Mouse (Mus musculus): ENCODE results near the gene Pakap. TPM values are rescaled to one million over a fixed set of nuclear protein-coding genes. Genes with fewer than 3 reads are reported as not detected.
"Not testable (repeated sequence)": the region's sequence is repeated elsewhere in the genome, so short reads cannot be mapped to it uniquely, and the experiment has no call there.

Gene Pakap
- total RNA-seq, 1 experiment from 2014 or later, result 126 TPM

DNA sequence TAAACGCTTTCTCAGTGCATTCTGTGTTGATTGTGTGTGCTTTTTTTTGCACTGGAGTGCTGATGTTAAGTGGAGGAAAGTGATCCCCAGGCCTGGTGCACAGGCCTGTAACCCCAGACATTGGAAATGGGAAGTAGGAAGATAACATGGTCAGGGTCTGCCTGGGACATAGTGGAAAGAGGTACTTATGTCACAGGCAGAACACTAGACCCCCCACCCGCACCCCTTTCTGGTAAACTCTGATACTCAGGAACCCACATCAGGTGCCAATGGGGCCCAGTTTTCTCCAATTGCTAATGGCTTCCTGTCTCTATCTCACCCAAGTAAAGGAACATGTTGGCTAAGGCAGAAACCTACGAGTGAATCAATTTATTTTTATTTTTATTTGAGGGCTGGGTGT, 316.5 kb downstream of the Pakap start:
- no peak for DNase-seq

DNA sequence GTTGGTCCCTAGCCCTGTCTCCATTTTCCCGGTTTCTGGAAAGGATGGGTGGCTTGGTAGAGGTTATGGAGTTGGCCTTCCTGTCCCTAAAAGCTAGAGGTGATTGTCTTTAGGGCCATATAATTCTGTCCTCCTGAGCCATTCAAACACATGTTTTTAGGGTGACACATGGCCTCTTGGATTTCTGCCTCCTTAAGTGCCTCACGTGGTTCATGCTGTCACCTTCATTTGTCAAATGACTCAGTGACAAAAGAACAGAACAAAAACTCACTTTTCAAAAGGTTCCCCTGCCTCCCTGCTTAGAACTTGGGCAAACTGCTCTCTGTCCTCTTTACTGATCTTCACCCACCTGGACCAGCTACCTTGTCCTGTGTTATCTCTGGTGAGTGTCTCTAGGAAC, 317.2 kb downstream of the Pakap start:
- peak; percentile 33 for DNase-seq

DNA sequence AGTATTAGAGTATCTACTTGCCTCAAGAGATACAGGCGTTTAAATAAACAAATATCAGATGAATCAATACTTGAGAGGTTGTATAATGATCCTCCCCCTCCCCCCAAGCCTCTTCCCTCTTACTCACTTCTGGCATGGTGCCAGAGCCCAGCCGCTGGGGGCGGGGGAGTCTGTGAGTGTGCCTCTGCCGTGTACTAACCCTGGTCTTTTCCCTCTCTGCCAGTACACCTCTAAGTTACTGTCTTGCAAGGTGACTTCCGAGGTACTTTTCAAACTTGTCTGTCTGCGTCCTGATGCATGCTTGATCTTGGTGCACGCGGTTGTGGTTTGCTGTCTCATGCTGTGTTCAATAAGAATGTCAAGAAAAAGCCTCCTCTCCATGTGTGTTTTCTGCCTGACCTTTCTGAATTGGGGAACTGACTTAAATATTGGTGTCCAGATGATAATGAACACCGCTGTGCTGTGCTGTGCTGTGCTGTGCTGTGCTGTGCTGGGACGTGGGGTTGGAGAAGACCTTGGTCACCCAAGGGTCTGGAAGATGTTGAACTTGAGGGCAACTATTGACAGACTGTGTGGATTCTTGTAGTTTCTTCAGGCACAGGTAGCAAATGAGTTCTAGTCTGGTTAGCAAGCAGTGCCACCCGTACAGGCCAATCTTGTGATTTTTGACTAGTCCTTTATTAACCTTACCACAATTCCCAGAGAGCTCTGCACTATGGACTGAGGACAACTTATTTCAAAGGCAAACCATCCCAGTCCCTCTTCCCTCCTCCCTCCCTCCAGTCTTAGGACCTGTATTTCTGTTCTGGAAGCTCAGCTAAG, 318.3 kb downstream of the Pakap start:
- DNase-seq, result peak; percentile 79

DNA sequence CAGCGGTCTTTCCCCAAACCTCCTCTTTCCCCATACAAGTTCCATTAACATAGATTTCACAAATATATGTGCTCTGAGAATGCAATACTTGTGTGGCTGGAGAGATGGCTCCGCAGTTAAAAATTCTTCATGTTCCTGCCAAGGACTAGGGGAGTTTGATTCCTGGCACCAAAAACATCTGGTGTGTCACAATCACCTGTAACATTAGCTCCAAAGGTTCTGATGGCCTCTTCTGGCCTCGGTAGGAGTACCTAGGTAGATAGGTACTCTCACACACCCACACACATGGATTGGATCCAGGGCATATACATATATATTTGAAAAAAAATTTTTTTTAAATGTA, 318.9 kb downstream of the Pakap start:
- DNase-seq, result no peak

DNA sequence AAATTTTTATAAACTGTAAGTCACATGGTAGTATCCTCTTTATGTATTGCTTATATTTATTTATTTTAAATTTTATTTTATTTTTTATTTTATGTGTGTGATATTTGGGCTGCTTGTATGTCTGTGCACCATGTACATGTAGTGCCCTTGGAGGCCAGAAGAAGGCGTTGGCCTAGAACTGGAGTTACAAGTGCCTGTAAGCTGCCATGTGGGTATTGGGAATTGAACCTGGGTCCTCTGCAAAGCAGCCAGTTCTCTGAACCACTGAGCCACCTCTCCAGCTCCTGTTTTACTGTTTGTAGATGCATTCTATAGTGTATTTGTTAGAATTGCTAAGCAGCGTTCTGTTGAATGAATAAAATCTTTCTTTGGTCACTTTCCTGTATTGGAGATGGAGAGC, 320.3 kb downstream of the Pakap start:
- DNase-seq, result no peak

DNA sequence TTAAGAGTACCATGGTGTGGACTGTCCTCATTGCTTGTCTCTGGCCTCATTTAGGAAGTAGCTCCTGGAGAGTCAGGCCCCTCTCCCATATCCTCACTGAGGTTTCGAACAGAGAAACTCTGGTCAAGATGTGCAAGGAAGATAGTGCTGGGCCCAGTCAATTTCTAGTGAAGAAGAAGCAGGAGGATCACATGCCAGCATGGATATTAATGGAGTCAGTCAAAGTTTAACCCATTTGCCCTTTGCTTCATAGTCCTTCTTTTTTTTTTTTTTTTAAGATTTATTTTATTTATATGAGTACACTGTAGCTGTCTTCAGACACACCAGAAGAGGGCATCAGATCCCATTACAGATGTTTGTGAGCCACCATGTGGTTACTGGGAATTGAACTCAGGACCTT, 321.0 kb downstream of the Pakap start:
- not testable (repeated sequence) for DNase-seq

DNA sequence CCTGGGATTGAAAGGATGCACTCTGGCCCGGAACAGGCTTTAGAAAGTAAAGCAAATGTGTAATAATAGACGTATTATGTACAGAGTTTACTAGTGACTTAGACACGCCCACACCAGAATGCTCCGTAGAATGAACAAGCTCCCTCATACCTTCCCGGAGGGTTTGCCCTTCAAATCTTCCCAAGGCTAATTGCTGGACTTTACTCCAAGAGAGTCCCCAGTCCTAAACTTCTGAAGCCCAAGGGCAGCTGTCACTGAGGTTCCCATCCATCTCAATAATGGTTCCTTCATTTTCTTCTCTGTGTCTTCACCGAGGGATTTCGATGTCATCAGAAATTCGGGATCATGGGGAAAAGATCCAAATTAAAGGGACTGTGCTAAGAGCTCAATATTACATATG, 321.8 kb downstream of the Pakap start:
- no peak for DNase-seq

DNA sequence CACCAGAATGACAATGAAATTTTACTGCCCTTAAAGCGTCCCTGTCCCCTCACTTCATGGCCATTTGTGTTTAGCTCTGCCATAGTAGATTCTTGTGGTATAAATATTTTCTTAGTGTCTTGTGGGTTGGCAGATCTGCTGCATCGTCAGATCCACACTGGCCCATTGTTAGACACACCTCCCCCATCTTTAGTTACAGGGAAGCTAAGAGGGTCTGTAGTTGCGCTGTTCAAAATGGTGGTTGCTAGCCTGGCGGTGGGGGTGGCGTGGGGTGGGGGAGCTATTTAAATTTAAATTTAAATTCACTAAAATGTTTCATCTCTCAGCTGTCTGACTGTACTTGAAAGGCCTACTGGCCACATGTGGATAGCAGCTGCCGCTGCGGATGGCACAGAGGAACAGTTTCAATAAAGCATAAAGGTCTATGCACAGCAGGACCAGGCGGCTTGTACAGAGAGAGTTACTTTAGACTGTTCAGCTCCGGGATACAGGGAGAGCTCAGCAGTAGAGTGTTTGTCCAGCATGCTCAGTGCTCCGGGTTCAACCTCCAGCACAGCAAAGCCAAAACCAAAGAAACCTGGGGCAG, 324.1 kb downstream of the Pakap start:
- no peak for DNase-seq

DNA sequence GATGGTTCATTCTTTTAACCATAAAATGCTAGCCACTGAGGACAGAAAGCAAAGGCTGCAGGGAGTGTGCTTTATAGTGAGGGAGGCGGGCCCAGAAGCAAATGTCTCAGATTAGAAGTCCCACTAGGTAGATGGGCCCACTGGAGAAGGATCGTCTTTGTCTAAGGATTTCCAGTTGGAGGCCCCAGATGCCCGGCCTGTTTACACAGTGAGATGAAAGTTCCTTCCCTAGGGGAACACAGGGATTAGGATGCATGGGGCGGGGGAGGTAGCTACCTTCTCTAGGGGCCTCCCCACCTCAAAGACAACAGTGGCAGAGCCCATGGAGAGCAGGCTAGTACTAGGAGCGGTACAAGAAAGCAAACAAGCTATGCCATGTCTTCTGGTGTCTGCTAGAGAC, 327.2 kb downstream of the Pakap start:
- no peak for DNase-seq

DNA sequence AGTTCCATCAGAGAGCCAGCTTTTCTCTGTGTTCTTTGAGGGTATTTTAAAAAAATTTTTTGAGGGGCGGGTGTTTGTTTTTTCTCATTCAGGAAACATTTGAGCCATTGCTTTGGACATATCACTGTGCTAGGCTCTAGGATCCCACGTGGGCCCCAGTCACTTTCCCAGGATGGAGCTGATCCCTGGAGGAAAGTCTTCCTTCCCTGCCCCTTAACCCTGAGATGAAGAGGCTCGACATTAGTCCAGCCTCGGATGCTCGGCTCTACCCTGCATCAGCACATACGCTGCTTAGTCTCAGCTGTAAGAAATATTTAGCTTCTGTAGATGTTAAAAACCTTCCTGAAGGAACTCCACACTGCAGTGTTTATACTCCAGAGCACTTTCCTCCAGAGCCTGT, 327.9 kb downstream of the Pakap start:
- no peak for DNase-seq

DNA sequence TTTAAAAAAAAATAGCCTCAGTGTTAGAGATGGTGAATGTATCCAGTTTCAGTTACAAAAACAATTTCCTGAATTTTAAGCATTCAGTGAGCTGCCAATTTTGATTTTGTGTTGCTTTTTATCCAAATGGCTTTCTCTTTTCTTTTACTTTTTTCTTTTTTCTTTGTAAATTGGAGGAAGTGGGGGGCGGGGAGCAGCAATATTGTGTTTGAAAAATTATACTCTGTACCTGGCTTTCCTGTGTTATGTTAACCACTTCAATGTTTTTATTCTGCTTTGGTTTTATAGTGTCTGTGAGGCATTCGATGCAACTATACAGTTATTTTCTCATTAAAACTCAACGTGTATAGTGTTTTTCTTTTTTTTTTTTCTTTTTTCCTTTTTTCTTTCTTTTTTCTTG, 328.7 kb downstream of the Pakap start:
- DNase-seq, result no peak

DNA sequence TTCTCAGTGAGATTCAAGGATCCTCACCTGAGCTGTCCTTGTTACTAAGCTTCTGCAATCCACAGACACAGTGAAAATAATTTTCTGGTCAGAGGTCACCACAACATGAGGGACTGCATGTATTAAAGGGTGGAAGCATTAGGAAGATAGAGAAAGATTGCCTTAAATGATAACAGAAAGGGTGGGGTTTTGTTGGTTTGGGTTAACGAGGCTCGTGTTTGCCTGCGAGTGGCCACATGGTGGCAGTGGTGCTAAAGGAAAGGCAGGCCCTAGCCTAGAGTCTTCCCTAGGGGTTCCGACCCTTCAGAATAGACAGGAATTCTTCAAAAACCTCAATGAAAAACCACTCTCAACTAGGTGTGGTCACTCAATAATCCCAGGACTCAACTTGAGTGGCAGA, 333.2 kb downstream of the Pakap start:
- peak; percentile 52 for DNase-seq

DNA sequence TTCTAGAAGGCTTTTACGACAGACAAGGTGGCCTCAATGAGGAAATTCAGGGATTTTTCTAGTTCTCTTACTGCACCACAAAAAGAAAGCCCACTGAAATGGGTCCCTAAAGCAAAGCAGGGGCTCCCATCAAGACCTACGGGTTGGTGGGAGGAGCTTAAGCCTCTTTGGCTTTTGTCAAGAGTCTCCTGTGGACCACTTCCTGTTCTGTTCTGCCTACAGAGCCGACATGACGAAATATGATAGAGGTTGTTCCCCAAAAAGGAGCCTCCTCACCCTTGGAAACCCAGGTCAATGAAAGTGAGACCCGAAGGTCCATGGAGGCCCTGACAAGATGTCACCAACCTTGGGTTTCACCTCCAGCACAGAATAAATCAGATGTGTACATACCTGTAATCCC, 334.6 kb downstream of the Pakap start:
- no peak for DNase-seq

DNA sequence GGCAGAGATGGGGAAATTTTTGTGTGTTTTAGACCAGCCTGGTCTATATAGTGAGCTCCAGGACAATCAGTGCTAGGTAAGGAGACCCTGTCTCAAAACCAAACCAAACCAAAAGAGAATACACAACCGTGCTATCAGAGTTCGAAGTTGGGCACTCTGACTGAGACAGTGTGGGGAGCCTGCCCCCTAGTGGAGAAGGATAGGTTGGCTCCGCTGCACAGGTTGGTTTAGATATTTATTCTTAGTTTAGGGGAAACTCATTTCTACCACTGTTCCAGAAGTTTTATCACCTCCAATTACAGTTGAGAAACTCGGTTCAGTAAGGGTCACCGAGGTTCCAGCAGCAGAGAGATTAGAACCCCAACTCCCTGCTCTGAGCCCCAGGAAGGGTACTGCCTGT, 336.2 kb downstream of the Pakap start:
- DNase-seq, result peak; percentile 72

DNA sequence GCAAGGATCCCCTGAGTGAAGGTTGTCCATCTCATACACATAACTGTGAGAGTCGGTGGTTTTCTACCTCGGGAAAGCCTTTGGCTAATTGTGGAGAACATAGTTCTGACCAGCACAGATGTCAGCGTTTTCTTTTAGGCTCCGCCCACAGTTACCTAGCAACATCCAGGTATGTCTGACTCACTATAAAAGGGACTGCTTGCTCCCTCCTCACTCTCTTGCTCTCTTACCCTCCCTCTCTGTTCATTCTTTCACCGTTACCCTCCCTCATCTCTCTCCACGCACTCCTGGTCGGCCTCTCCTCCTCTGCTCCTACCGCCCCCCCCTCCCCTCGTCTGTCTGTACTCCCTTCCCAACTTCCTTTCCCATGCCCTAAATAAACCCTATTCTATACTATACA, 336.7 kb downstream of the Pakap start:
- no peak for DNase-seq

DNA sequence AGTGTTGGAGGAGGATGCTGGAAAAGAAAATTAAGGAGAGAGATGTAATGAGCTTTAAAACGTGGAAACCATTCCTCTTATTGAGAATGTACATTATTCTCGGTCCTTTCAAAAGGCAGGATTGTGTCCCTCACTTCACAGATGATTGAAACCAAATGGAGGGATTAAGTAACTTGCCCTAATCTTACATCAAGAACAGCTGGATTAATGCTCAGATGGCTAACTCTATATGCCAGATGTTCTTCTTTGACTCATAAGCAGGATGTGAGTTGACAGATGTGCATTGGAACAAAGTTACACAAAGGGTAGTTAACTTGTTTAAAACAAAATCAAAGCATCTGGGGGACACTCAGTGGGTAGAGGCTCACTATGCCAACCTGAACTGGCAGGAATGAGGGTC, 338.7 kb downstream of the Pakap start:
- no peak for DNase-seq

DNA sequence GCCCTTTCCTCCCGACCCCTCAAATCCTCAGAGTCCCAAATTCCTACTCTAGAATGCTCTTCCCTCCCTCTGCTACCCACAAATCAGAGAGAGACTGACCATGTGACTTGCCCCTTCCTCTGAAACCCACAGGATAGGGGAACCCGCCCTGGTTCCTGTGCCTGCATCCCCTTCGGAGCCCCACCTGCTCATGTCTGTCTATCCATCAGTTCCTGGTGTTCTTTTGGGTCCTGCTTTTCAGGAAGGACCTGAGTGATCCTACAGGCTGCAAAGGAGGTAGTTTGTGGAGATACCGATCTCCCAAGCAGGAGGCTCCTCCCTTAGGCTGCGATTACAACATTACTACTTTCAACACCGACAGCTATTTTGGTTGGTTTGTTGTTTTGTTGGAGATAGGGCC, 340.9 kb downstream of the Pakap start:
- DNase-seq, result no peak

DNA sequence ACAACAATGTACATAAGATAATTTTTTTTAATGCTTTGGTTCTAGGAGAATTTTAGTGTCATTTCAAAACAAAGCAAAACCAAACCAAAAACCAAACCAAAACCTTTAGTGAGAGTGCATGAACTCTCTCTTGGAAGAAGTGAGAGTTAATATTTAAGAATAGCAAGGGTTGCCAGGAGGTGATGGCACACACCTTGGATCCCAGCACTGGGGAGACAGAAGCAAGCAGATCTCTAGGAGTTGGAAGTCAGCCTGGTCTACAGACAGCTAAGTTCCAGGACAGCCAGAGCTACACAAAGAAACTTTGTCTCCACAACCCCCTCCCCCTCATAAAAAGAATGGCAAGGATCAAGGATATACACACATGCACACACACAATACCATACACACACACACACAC, 345.0 kb downstream of the Pakap start:
- no peak for DNase-seq

DNA sequence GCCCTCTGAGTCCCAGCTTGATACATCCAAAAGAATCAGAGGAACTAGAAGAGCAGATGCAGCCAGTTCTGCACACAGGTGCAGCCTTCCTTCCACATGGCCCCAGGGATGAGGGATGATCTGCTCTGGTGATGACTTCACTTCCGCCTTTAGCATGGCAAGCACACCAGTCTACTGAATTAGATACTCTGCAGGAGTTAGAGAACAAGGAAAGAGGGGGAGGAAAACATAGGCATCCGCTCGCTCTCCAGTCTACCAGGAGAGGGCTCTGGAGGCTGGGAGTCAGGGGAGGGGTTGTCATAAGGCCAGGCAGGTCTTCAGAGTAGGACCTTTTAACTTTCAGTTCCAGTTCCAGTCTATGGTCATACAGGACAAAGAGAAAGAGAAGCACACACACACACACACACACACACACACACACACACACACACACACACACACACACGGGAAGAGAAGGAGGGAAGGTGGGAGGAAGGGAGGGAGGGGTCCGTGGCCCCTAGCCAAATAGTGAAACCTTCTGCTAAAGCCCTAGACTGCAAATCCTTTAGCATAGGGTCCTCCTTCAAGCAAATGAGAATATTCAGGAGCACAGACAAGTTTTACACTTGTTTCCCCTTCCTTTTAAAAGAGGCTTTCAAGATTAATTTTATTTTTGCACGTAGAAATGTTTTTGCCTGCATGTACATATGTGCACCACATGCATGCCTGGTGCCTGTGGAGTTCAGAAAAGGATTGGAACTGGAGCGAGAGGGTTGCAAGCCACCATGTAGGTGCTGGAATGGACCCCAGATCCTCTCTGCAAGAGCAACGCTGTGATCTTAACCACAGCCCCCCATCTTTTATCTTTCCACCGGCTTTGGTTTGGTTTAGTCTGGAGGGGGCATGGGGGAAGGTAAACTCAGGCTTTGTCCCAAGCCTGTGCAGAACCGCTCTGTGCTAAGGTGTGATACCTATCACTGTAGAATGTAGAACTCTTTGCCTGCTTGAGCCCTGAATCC, 346.5 kb downstream of the Pakap start:
- DNase-seq, result no peak

DNA sequence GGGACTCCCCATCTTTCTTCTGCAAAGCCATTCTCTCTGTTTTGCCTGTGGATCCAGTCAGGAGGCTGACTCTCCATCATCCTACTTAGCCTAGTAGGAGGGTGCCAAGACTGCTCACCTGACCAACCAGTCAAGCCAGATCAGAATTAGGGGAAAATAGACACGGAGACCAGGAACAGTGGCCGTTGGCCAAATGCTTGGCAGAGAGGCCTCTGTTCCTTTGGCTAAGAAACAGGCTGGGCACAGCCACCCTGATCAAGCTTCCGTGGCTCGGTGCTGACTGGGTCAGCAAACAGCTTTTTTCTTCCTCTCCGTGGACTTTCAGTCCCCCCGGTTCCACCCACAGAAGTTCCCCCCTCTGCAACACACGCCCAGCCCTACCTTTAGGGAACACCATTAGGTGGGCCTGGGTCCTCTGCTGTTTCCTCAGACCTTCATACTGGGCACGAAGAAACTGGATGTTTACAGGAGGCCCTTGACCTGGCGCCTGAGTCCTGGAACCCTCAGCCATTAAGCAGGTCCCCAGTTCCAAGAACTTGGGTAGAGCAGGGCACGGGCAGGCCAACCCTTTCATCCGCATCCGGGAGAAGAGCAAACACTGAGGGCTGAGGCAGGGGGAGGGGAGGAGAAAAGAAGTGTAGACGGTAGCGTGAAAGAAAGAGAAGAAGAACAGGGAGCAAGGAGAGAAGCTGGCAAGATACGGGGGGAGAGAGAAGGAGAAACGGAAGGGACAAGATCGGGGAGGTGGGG, 347.4 kb downstream of the Pakap start:
- DNase-seq, result peak; percentile 51

DNA sequence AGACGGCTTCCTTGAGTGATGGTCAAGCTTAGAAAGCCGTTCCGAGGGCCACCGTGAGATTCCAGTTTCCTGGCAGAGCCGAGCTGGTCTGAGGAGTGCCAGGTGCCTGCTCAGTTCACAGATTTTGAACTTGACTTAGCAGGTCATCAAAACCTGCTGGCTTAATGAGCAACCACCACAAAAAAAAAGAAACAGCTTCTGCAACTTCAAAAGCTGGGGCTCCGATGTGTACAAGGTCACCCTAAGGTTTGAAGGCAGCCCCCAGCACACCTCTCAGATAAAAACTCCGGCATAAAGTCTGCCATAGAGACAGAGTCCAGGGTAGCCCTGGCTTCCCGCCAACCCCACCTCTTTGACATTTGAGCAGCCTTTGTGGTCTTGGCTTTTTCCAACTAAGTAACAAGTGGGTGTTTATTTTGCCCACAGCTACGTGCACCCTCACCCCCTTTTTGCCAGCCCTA, 348.3 kb downstream of the Pakap start, which contains the start of gene D630039A03Rik:
D630039A03Rik (minus strand) TSS at position 97 of the 461 bp plus-strand sequence.
- DNase-seq, result peak; percentile 70

DNA sequence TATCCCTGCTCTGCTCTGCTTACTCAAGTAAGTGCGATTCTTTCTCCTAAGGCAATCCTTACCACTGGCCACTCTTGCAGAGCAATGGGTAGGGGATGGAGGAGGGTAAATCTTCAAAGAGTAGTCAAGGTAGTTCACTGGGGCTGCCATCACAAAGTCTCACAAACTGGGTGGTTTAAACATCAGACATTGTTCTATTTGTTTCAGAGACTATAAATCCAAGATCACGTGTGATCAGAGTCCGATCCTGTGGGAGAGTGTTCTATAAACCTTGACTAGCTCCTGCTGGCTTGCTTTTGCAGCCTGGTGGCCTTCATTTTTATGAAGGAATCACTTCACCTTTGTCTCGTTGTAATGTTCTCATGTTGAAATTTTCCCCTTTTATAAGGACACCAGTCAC, 348.7 kb downstream of the Pakap start:
- no peak for DNase-seq

Measured in adrenal gland, postnatal 25 days (tissue).